Mouse (Mus musculus) G1E-ER4 (cell line): Measurements from ENCODE around the gene Rims4. TPM values are rescaled to one million over a fixed set of nuclear protein-coding genes. Genes with fewer than 3 reads are reported as not detected.

Source experiments
- GATA1 ChIP-seq: IDR thresholded peaks from one replicate; pipeline ENCODE4 v1.8.0; 2012; ENCODE audit warnings: low read length, inconsistent platforms
- polyA plus RNA-seq: library from polyadenylated mRNA; stranded (reverse); fragments of >175 nt; gene quantifications from 2 replicates; pipeline ENCODE4 v1.2.3, GENCODE M21; 2012

The Rims4 gene
- polyA plus RNA-seq, 1 experiment: not detected

GRCm38 (mm10) chr2:163891271-163891670 lies 27.2 kb downstream of the Rims4 start:
- no peak for TF ChIP-seq GATA1

- TF ChIP-seq GATA1: no peak
Observed at GRCm38 (mm10) chr2:163890586-163890985, 27.9 kb downstream of the Rims4 start.

- no peak for TF ChIP-seq GATA1
Observed at GRCm38 (mm10) chr2:163889411-163889810, 29.1 kb downstream of the Rims4 start.

- TF ChIP-seq GATA1: no peak
Observed at GRCm38 (mm10) chr2:163882859-163883652, 35.4 kb downstream of the Rims4 start.

GRCm38 (mm10) chr2:163880891-163881290 lies 37.6 kb downstream of the Rims4 start:
- no peak for TF ChIP-seq GATA1

- TF ChIP-seq GATA1: no peak
Observed at GRCm38 (mm10) chr2:163876830-163877498, 41.5 kb downstream of the Rims4 start.

- no peak for TF ChIP-seq GATA1
Observed at GRCm38 (mm10) chr2:163875484-163875883, 43.0 kb downstream of the Rims4 start.

GRCm38 (mm10) chr2:163874877-163875276 lies 43.6 kb downstream of the Rims4 start:
- TF ChIP-seq GATA1: no peak

GRCm38 (mm10) chr2:163871906-163872305 lies 46.6 kb downstream of the Rims4 start:
- TF ChIP-seq GATA1: no peak

- TF ChIP-seq GATA1: no peak
Observed at GRCm38 (mm10) chr2:163871266-163871665, 47.2 kb downstream of the Rims4 start.

GRCm38 (mm10) chr2:163869783-163870182 lies 48.7 kb downstream of the Rims4 start:
- no peak for TF ChIP-seq GATA1

GRCm38 (mm10) chr2:163866061-163866460 lies 52.4 kb downstream of the Rims4 start:
- no peak for TF ChIP-seq GATA1

- TF ChIP-seq GATA1: no peak
Observed at GRCm38 (mm10) chr2:163865311-163865710, 53.2 kb downstream of the Rims4 start.

- TF ChIP-seq GATA1: no peak
Observed at GRCm38 (mm10) chr2:163858254-163858947, 60.1 kb downstream of the Rims4 start.

GRCm38 (mm10) chr2:163857233-163857632 lies 61.2 kb downstream of the Rims4 start:
- TF ChIP-seq GATA1: no peak

- TF ChIP-seq GATA1: no peak
Observed at GRCm38 (mm10) chr2:163853461-163853901, 65.0 kb downstream of the Rims4 start, which contains the start of gene Kcnk15. Kcnk15 (plus strand) TSS chr2:163853651.
